9 mouse cellular contexts compared by ENCODE assay signal in the genomic region with DNA sequence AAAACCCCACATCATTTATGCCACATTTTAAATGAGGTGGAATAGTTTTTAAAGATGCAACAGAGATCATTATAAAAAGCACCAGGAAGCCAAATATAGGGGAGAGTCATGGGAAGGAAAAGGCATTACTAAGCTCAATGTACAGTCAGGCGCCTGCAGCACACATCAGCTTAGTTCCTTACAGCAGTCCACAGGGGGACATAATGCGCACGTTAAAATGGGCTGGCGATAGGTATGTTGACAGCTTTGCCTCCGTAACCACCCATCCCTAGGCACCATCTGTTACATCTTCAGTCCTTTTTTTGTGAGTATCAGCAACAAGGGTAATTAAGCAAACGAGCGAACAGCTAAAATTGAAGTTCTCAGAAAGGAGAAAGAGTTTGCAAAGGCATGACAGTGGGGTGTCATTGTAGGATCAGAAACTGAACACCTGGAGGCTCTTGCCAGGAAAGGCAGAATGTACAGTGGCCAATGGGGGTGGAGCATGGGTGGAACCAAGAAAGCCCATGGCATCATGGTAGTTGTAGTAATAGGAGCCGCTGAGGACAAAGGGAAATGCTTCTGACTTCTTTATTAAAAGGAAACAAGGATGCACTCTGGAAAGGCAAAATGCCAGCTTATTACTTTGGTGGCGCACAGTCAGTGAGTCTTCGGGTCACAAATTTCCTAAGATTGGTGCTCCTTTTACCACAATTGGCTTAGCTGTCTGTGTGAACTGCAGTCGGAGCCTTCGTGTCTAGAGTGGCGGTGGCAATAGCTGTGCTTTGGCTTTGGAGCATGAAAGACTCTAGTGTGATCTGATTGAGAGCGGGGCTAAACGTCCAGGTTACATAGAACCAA.
DNase-seq lines count a peak whose midpoint lies in the region; ATAC-seq lines count a peak whose summit lies in the region.
"Had no signal": no experiment of that assay in that cellular context is flagged by ENCODE, and none has a peak within 500 bp of the region (broad histone marks: within the 10 kb centered on the region; RNA-seq: fewer than 3 reads in every experiment).

No protein-coding gene starts in this region.

- ATAC-seq in hindbrain, embryonic 15.5 days (ENCODE audit: low FRiP score, low read depth), result peak; percentile 95
- no peak for ATAC-seq in limb, embryonic 12.5 days (ENCODE audit: insufficient number of reproducible peaks, insufficient read depth, low FRiP score, low TSS enrichment, low read depth)
- ATAC-seq: lung, postnatal 0 days had no signal

- peak overlapping the region; percentile 26; the same call in 1 of the 2 replicates for H3K4me3 ChIP-seq in hindbrain, embryonic 15.5 days
- no peak overlapping the region for H3K4me3 ChIP-seq in limb, embryonic 12.5 days (replicated peaks)

- WGBS in hindbrain, embryonic 15.5 days, result 68% methylated on average over 15 of the region's 15 CpGs
- 74% methylated on average over 15 of the region's 15 CpGs for WGBS in limb, embryonic 12.5 days

- peak overlapping the region; percentile 70 for H3K27ac ChIP-seq in hindbrain, embryonic 15.5 days (replicated peaks)
- no peak overlapping the region for H3K27ac ChIP-seq in limb, embryonic 12.5 days

- no peaks in the 10 kb centered on the region for H3K36me3 ChIP-seq in hindbrain, embryonic 15.5 days
- H3K36me3 ChIP-seq in limb, embryonic 12.5 days, result no peaks in the 10 kb centered on the region

- peak; percentile 13 for DNase-seq in thymus, postnatal 4 days
- DNase-seq in thymus, postnatal 25 days, result no peak
- DNase-seq in urinary bladder, postnatal 36 days (ENCODE audit: low spot score in 2 of 2), result no peak
- no peak for DNase-seq in kidney, adult 18-20 months
- no peak for DNase-seq in spleen, postnatal 10 days (ENCODE audit: low spot score in 2 of 2)
- no peak for DNase-seq in kidney, adult 8-10 months

- H3K9ac ChIP-seq in hindbrain, embryonic 15.5 days, result no peak overlapping the region
- no peak overlapping the region for H3K9ac ChIP-seq in limb, embryonic 12.5 days (replicated peaks)

- peak overlapping the region; percentile 41 for H3K4me2 ChIP-seq in hindbrain, embryonic 15.5 days
- peak overlapping the region; percentile 35 for H3K4me2 ChIP-seq in limb, embryonic 12.5 days

- H3K27me3 ChIP-seq in hindbrain, embryonic 15.5 days, result no peaks in the 10 kb centered on the region
- no peaks in the 10 kb centered on the region for H3K27me3 ChIP-seq in limb, embryonic 12.5 days

- H3K9me3 ChIP-seq in hindbrain, embryonic 15.5 days, result no peaks in the 10 kb centered on the region
- H3K9me3 ChIP-seq in limb, embryonic 12.5 days, result no peaks in the 10 kb centered on the region

- H3K4me1 ChIP-seq in hindbrain, embryonic 15.5 days (replicated peaks), result 0 out of 2 replicates have a peak, but pooled peaks cover 4% of the 10 kb centered on the region
- H3K4me1 ChIP-seq in limb, embryonic 12.5 days (replicated peaks), result 0 out of 2 replicates have a peak, but pooled peaks cover 3% of the 10 kb centered on the region
